In the genomic region with DNA sequence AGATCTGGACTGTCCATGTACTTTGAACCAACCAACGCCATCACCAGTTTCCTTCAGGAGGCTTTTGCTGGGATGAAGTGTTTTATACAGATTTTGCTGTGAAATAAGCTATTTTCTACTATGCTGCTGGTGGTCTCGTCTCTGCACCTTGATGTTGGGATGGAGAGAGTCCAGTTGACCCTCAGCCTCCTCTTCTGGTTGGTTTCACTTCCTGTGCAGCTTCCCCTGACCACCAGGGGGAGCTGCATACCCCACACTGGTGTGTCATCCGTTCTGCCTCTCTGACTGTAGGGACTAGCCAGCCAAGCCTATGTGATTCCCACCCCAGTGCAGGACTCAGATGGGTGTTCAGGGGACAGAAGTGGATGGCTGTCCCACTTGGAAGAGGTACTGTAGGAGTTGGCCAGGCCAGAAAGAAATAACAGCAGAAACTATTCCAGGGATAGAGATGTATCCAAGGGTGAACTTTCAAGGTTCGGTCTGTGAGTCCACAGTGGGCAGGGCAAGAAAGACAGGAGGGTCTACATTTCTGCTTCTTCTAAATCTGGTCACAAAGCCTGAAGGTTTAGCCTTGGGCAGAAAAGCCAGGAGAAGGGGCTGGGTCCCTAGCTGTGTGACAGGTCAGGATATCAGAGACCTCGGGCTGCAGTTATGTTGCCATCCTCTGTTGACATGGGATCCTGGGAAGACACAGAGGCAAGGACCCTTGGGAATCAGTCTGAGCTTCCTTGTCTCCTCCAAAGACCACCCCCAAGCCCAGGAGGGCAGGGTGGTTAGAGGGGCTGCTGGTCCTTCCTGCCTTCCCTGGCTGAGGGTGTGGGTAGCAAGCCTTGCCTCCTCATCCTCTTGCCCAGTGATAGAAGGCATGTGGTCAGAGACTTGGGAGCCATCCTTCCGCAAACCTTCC, we compare ENCODE assay signal across 10 mouse cellular contexts. TPM values are rescaled to one million over a fixed set of nuclear protein-coding genes. Genes with fewer than 3 reads are reported as not detected.
A peak's percentile ranks its signal among the peaks of the same experiment; 100 is the strongest.
DNase-seq lines count a peak whose midpoint lies in the region; ATAC-seq and TF ChIP-seq lines count a peak whose summit lies in the region.
"Had no signal": no experiment of that assay in that cellular context is flagged by ENCODE, and none has a peak within 500 bp of the region (broad histone marks: within the 10 kb centered on the region; RNA-seq: fewer than 3 reads in every experiment).

No protein-coding gene starts in this region.

- TF ChIP-seq CTCF in left cerebral cortex, adult 2 months (IDR thresholded peaks at IDR 0.05): peak; percentile 70

- peak; percentile 16 for DNase-seq in heart, adult 8-10 months (ENCODE audit: low spot score)
- DNase-seq in heart, embryonic 10.5 days (ENCODE audit: low spot score): no peak
- peak; percentile 89 to 90 for DNase-seq in B cell, adult 2 months
- DNase-seq in adrenal gland, adult (ENCODE audit: inconsistent age in 2 of 2, low spot score in 1 of 2): peak; percentile 67 to 82
- DNase-seq in left cerebral cortex, adult 2 months (ENCODE audit: extremely low spot score in 1 of 2, low spot score in 2 of 2): peak; percentile 24 to 38
- DNase-seq in naive thymus-derived CD4-positive, alpha-beta T cell, adult 2 months (ENCODE audit: low read depth): peak; percentile 86
- DNase-seq in thymus, postnatal 4 days: peak; percentile 90

- WGBS in heart, embryonic 10.5 days: 69% methylated on average over 6 of the region's 6 CpGs

- no peaks in the 10 kb centered on the region for H3K27me3 ChIP-seq in heart, embryonic 10.5 days (ENCODE audit: insufficient read depth, poor library complexity, severe bottlenecking)

- no peak overlapping the region for H3K27ac ChIP-seq in heart, embryonic 10.5 days
- no peak overlapping the region for H3K27ac ChIP-seq in left cerebral cortex, adult 2 months

- no peak overlapping the region for H3K4me3 ChIP-seq in heart, embryonic 10.5 days
- H3K4me3 ChIP-seq in left cerebral cortex, adult 2 months: no peak overlapping the region

- peak; percentile 70 for ATAC-seq in erythroblast, adult 5-6 weeks (replicated peaks; ENCODE audit: low FRiP score, poor library complexity, severe bottlenecking)

- peaks cover 4% of the 10 kb centered on the region for H3K4me1 ChIP-seq in heart, embryonic 10.5 days

- H3K9me3 ChIP-seq in heart, embryonic 10.5 days: no peaks in the 10 kb centered on the region

- intact Hi-C loops in left cerebral cortex, adult 2 months (cut with DNase I): no loop called here

- H3K36me3 ChIP-seq in heart, embryonic 10.5 days: no peaks in the 10 kb centered on the region

RNA-seq across cellular contexts. Expression of gene Cd52, which starts 2.2 kb away (rescaled TPM):
- total RNA-seq in heart, adult 8-10 months (2022): 1 to 10 TPM; 1.6 to 4.8 (median 2.7) TPM
- 1.7 and 4.2 TPM in 2 replicates for polyA plus RNA-seq in heart, embryonic 10.5 days (2016; fragmentation: Nextera tagmentation; extraction: Ambion mirVana)
- total RNA-seq in erythroblast, adult 5-6 weeks (2015; ENCODE audit: low replicate concordance): 324 and 347 TPM in 2 replicates
- total RNA-seq in erythroblast, adult 5-6 weeks (2017; ENCODE audit: low replicate concordance): 146 and 324 TPM in 2 replicates
- total RNA-seq in left cerebral cortex, adult 2 months (2021): 1 to 10 TPM; 2.6 to 3.3 TPM

RNA-seq across cellular contexts. Expression of gene Ubxn11, which starts 9.7 kb away (rescaled TPM):
- 1 to 10 TPM; 1.5 to 3.5 (median 2.5) TPM for total RNA-seq in heart, adult 8-10 months (2022)
- polyA plus RNA-seq in heart, embryonic 10.5 days (2016; fragmentation: Nextera tagmentation; extraction: Ambion mirVana): 2.6 and 2.9 TPM in 2 replicates
- total RNA-seq in erythroblast, adult 5-6 weeks (2015; ENCODE audit: low replicate concordance): 0.84 TPM in 1 of 2 replicates, not detected in the other
- total RNA-seq in erythroblast, adult 5-6 weeks (2017; ENCODE audit: low replicate concordance): 2.4 TPM in 1 of 2 replicates, not detected in the other
- total RNA-seq in left cerebral cortex, adult 2 months (2021): 10 to 100 TPM; 39.7 to 47.1 TPM

RNA-seq across cellular contexts. Expression of gene Crybg2, which starts 32.0 kb away (rescaled TPM):
- total RNA-seq in heart, adult 8-10 months (2022): under 1 TPM in 1 of 4 experiments, not detected in 3; 0.50 TPM
- polyA plus RNA-seq in heart, embryonic 10.5 days (2016; fragmentation: Nextera tagmentation; extraction: Ambion mirVana): 0.78 and 2.7 TPM in 2 replicates
- not detected in 2 replicates for total RNA-seq in erythroblast, adult 5-6 weeks (2015; ENCODE audit: low replicate concordance)
- total RNA-seq in erythroblast, adult 5-6 weeks (2017; ENCODE audit: low replicate concordance): not detected in 2 replicates
- total RNA-seq in left cerebral cortex, adult 2 months (2021): 1 to 10 TPM; 2.3 to 2.4 TPM

RNA-seq across cellular contexts. Expression of gene Sh3bgrl3, which starts 36.0 kb away (rescaled TPM):
- total RNA-seq in heart, adult 8-10 months (2022): 10 to 100 TPM; 31.3 to 41.3 (median 35.0) TPM
- polyA plus RNA-seq in heart, embryonic 10.5 days (2016; fragmentation: Nextera tagmentation; extraction: Ambion mirVana): 188 and 243 TPM in 2 replicates
- total RNA-seq in erythroblast, adult 5-6 weeks (2015; ENCODE audit: low replicate concordance): 231 and 242 TPM in 2 replicates
- 56.2 and 119 TPM in 2 replicates for total RNA-seq in erythroblast, adult 5-6 weeks (2017; ENCODE audit: low replicate concordance)
- 100 to 1,000 TPM; 185 to 191 TPM for total RNA-seq in left cerebral cortex, adult 2 months (2021)

RNA-seq across cellular contexts. Expression of gene Zfp683, which starts 39.0 kb away (rescaled TPM):
- total RNA-seq in heart, adult 8-10 months (2022): not detected
- polyA plus RNA-seq in heart, embryonic 10.5 days (2016; fragmentation: Nextera tagmentation; extraction: Ambion mirVana): not detected in 2 replicates
- total RNA-seq in erythroblast, adult 5-6 weeks (2015; ENCODE audit: low replicate concordance): not detected in 2 replicates
- total RNA-seq in erythroblast, adult 5-6 weeks (2017; ENCODE audit: low replicate concordance): not detected in 2 replicates
- total RNA-seq in left cerebral cortex, adult 2 months (2021): not detected
- total RNA-seq: left cerebral cortex, postnatal 25 days had no signal
- polyA plus RNA-seq: embryonic facial prominence, embryonic 14.5 days had no signal

Comparison
In these comparisons a context has a peak if more than half of its experiments do, and no peak if none do; other contexts are left out.
1. RNA of gene Cd52, which starts 2.2 kb away (total RNA-seq): 146 to 347 TPM in erythroblast, adult 5-6 weeks; 1.6 to 4.8 TPM in heart, adult 8-10 months and 2.6 to 3.3 TPM in left cerebral cortex, adult 2 months; every median in the first group is over 10 times any median in the second.
2. RNA of gene Ubxn11, which starts 9.7 kb away (total RNA-seq): 39.7 to 47.1 TPM in left cerebral cortex, adult 2 months; 1.5 to 3.5 TPM in heart, adult 8-10 months and 0.84 to 2.4 TPM in erythroblast, adult 5-6 weeks; every median in the first group is over 4 times any median in the second.